Comparison of ENCODE assay signal across 27 mouse cellular contexts in the genomic region with DNA sequence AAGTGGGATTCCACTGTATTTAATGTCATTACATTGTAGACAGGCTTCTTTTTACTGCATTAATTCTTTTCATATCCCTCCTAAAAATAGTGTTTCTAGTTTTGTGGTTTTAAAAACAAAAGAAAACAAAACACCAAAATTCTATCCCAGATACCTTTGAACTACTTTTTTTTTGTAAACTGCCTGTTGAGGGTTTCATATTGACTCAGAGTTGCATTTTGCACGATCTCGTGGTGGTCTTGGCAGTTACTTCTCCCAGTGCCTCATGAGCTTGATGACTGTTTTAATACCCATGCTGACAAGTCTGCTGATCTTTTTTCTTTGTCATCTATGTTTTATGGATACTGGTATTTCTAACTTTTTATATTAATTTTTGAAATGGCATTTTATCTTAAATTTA.
"Had no signal": no experiment of that assay in that cellular context is flagged by ENCODE, and none has a peak within 500 bp of the region (broad histone marks: within the 10 kb centered on the region; RNA-seq: fewer than 3 reads in every experiment).

No protein-coding gene starts in this region.

- H3K9ac ChIP-seq: heart, embryonic 13.5 days; heart, embryonic 15.5 days; hindbrain, embryonic 13.5 days; hindbrain, embryonic 15.5 days; kidney, embryonic 15.5 days; limb, embryonic 13.5 days; limb, embryonic 15.5 days; liver, embryonic 13.5 days; liver, embryonic 15.5 days had no signal

- H3K4me2 ChIP-seq: heart, embryonic 11.5 days; heart, embryonic 13.5 days; heart, embryonic 15.5 days; hindbrain, embryonic 13.5 days; hindbrain, embryonic 15.5 days; kidney, embryonic 15.5 days; limb, embryonic 13.5 days; limb, embryonic 15.5 days; liver, embryonic 13.5 days; liver, embryonic 15.5 days had no signal

- H3K9me3 ChIP-seq: heart, embryonic 13.5 days; heart, embryonic 15.5 days; hindbrain, embryonic 13.5 days; hindbrain, embryonic 15.5 days; kidney, embryonic 15.5 days; limb, embryonic 13.5 days; limb, embryonic 15.5 days; liver, embryonic 13.5 days; liver, embryonic 15.5 days had no signal

- H3K27me3 ChIP-seq: heart, embryonic 13.5 days; heart, embryonic 15.5 days; hindbrain, embryonic 13.5 days; hindbrain, embryonic 15.5 days; kidney, embryonic 15.5 days; limb, embryonic 13.5 days; limb, embryonic 15.5 days; liver, embryonic 13.5 days; liver, embryonic 15.5 days had no signal

- ATAC-seq: hindbrain, postnatal 0 days; intestine, embryonic 16.5 days had no signal

- H3K4me1 ChIP-seq: heart, embryonic 15.5 days; hindbrain, embryonic 13.5 days; hindbrain, embryonic 15.5 days; kidney, embryonic 15.5 days; limb, embryonic 13.5 days; limb, embryonic 15.5 days had no signal

- H3K4me3 ChIP-seq: heart, adult 2 months; heart, embryonic 13.5 days; heart, embryonic 15.5 days; hindbrain, embryonic 13.5 days; hindbrain, embryonic 15.5 days; kidney, embryonic 15.5 days; limb, embryonic 13.5 days; limb, embryonic 15.5 days; liver, embryonic 13.5 days; liver, embryonic 15.5 days had no signal

- H3K27ac ChIP-seq: heart, adult 2 months; heart, embryonic 13.5 days; hindbrain, embryonic 13.5 days; hindbrain, embryonic 15.5 days; hindbrain, postnatal 0 days; kidney, embryonic 15.5 days; kidney, postnatal 0 days; limb, embryonic 13.5 days; limb, embryonic 15.5 days; liver, embryonic 13.5 days; liver, embryonic 15.5 days had no signal

- DNase-seq: gastrocnemius, postnatal 14 days; gastrocnemius, postnatal 36 days; heart, adult 11 months; heart, adult 2 months; heart, postnatal 14 days; heart, postnatal 36 days; kidney, adult 11 months; kidney, adult 2 months; kidney, adult 9 months; kidney, postnatal 14 days; kidney, postnatal 36 days; layer of hippocampus, adult 9-11 months; layer of hippocampus, postnatal 36 days; left cerebral cortex, postnatal 4 days; liver, embryonic 13.5 days had no signal
